Mouse (Mus musculus) layer of hippocampus, postnatal 36 days (tissue): ENCODE results near the gene Zfp512. TPM values are rescaled to one million over a fixed set of nuclear protein-coding genes. Genes with fewer than 3 reads are reported as not detected.
"Not testable (repeated sequence)": the region's sequence is repeated elsewhere in the genome, so short reads cannot be mapped to it uniquely, and the experiment has no call there.

ENCODE experiments used
- DNase-seq, 2 experiments: peaks; one replicate each; pipeline ENCODE4 v3.0.0; 2022
- total RNA-seq, 2 experiments: library from RNA; stranded (reverse); gene quantifications; 2 replicates each; pipeline ENCODE4 v1.2.3; 2021

Gene Zfp512
- total RNA-seq: 10 to 100 TPM; 46.2 to 47.9 TPM

GRCm38 (mm10) chr5:31451878-31452561 lies at the start of gene Zfp512:
Zfp512 (plus strand) TSS chr5:31452431.
- DNase-seq: peak; percentile 89 to 91

- not testable (repeated sequence) for DNase-seq
Measured at GRCm38 (mm10) chr5:31434727-31435126, 17.5 kb upstream of the Zfp512 start.

- DNase-seq: no peak
Measured at GRCm38 (mm10) chr5:31451336-31451735, 895 bp upstream of the Zfp512 start.

- no peak for DNase-seq
Measured at GRCm38 (mm10) chr5:31452562-31452878, 289 bp downstream of the Zfp512 start.

GRCm38 (mm10) chr5:31452886-31453410 lies 717 bp downstream of the Zfp512 start:
- DNase-seq: no peak

GRCm38 (mm10) chr5:31467798-31468197 lies 15.6 kb downstream of the Zfp512 start:
- no peak for DNase-seq

- no peak for DNase-seq
Measured at GRCm38 (mm10) chr5:31469711-31470110, 17.5 kb downstream of the Zfp512 start.

- DNase-seq: no peak
Measured at GRCm38 (mm10) chr5:31470334-31470733, 18.1 kb downstream of the Zfp512 start.

GRCm38 (mm10) chr5:31480536-31480935 lies 28.3 kb downstream of the Zfp512 start:
- DNase-seq: peak in 1 of 2 experiments; percentile 8

GRCm38 (mm10) chr5:31485440-31485839 lies 33.2 kb downstream of the Zfp512 start, which contains the start of gene 4930548H24Rik:
4930548H24Rik (plus strand) TSS chr5:31485740.
- DNase-seq: no peak

GRCm38 (mm10) chr5:31487889-31488288 lies 35.7 kb downstream of the Zfp512 start:
- no peak for DNase-seq

GRCm38 (mm10) chr5:31489116-31489769 lies 37.0 kb downstream of the Zfp512 start:
- no peak for DNase-seq

- no peak for DNase-seq
Measured at GRCm38 (mm10) chr5:31492031-31492430, 39.8 kb downstream of the Zfp512 start.

GRCm38 (mm10) chr5:31494513-31495297 lies 42.5 kb downstream of the Zfp512 start, which contains the start of gene Gpn1:
Gpn1 (plus strand) TSS chr5:31494741.
- peak; percentile 89 for DNase-seq

- no peak for DNase-seq
Measured at GRCm38 (mm10) chr5:31504843-31505242, 52.6 kb downstream of the Zfp512 start.

- DNase-seq: no peak
Measured at GRCm38 (mm10) chr5:31512481-31512880, 60.2 kb downstream of the Zfp512 start.

GRCm38 (mm10) chr5:31520556-31520955 lies 68.3 kb downstream of the Zfp512 start:
- DNase-seq: no peak

- peak; percentile 77 to 80 for DNase-seq
Measured at GRCm38 (mm10) chr5:31526354-31527116, 74.3 kb downstream of the Zfp512 start, which contains the start of gene Slc4a1ap. Slc4a1ap (plus strand) TSS chr5:31526995.

- no peak for DNase-seq
Measured at GRCm38 (mm10) chr5:31527117-31527680, 75.0 kb downstream of the Zfp512 start.

- DNase-seq: not testable (repeated sequence)
Measured at GRCm38 (mm10) chr5:31527707-31528106, 75.5 kb downstream of the Zfp512 start, which contains the start of gene Supt7l. Supt7l (minus strand) TSS chr5:31527807.

- DNase-seq: no peak
Measured at GRCm38 (mm10) chr5:31528560-31528959, 76.3 kb downstream of the Zfp512 start.
